Mouse (Mus musculus) spleen, postnatal 4 days (tissue): ENCODE measurements around the gene Herpud1.
A peak's percentile ranks its signal among the peaks of the same experiment; 100 is the strongest.

ENCODE experiments used
- DNase-seq, 2 experiments: peaks; one replicate each; pipeline ENCODE4 v3.0.0; 2022; ENCODE audit warnings: low spot score in 2 of 2

The Herpud1 gene

DNA sequence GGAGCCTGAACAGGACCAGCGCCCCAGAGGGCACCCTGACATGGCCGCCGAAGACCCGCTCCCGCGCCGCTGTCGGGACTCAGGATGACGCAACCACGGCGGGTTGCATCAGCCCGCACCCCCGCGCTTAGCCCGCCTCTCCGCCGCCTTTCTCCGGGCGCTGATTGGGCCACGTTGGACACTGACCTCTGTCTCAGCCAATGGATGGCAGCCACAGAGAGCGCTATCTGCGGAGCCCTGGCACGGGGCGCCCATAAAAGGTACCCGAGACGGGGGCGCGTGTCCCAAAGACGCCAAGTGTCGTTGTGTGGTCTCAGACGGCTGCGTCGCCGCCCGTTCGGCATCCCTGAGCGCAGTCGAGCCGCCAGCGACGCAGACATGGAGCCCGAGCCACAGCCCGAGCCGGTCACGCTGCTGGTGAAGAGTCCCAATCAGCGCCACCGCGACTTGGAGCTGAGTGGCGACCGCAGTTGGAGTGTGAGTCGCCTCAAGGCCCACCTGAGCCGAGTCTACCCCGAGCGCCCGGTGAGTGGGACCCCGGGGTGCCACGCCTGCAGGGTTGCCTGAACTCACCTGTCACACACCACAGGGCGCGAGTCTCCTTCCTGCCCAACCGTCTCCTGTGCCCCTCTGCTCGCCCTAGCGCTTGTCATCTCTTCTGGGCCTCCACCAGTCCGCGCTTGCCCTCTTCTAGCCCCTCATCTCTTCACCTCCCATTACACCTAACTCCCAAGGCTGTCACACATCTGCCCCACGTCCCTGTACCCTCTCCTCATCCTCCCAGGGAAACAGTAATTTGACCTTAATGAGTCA is at the start of gene Herpud1:
Gene Herpud1 (plus strand): TSS at position 225 of the 813 bp plus-strand sequence.
- peak; percentile 97 to 98 for DNase-seq

DNA sequence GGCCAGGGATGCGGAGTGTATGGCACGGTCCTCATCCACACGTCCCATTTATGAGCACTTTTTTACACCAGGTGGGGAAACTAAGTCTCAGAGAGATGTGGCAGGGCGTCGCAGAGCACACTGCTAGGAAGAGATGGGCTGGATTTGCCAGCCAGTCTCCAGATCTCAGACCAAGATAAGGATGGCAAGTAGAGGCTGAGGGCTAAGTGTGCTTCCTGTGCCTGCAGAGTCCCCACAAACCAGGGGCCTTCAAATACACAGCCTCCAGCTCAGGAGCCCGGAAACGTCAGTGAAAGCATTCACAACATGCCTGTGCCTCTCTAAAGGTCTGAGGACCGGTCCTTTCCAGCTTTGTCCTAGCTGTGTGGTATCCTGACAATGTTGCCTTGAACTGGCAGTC is 48.7 kb upstream of the Herpud1 start:
- DNase-seq = no peak

DNA sequence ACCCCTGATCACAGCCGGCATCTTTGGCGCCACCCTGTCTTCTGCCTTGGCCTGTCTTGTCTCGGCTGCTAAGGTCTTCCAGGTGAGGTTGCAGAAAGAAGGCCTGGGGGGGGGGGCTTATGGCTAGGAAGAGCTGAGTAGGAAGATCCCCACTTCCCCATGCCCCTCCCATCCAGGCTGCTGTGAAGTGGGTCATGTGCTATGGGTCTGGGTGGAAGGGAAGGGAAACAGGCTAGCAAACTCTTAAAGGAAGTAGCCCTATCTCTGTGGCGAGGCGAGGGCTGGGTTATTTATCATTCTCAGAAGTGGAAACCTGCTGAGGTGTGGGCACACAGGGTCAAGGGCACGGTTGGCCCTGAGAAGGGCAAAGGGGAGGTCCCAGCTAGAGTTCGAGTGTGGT is 45.4 kb upstream of the Herpud1 start:
- DNase-seq = no peak

DNA sequence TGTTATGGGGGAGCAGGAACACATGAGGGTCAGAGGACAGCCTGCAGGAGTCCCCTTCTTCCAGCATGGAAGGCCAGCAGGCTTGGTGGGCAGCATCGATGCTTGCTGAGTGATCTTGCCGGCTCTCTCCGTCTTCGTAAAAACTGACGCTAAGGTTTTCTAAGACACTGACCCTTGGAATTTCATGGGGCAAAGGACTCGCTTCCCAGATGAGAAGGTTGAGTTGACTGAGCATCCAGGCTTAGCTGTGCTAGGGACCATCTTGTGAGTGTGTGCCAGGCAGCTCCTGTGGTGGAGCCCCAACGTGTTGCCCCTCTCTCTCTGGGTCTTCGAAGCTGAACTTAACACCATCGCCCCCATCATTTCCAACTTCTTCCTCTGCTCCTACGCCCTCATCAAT is 43.5 kb upstream of the Herpud1 start:
- no peak for DNase-seq

DNA sequence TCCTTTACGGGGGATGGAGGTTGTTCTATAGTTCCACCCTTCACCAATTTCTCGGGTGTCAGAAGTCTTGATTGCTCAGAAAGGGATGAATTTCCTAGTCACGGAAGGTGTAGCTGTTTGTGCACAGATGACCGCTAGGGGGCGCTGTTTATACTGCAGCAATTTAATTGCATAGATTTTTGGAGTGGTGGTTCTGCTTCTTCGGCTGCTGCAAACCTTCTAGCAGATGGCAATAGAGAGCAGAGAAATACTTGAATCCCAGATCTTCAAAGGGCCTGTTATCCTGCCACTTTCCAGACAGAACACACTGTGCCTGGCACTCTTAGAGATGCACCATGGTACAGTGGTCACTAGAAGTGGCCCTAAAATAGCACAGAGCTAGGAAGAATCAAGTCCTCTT is 42.9 kb upstream of the Herpud1 start:
- peak; percentile 77 to 92 for DNase-seq

DNA sequence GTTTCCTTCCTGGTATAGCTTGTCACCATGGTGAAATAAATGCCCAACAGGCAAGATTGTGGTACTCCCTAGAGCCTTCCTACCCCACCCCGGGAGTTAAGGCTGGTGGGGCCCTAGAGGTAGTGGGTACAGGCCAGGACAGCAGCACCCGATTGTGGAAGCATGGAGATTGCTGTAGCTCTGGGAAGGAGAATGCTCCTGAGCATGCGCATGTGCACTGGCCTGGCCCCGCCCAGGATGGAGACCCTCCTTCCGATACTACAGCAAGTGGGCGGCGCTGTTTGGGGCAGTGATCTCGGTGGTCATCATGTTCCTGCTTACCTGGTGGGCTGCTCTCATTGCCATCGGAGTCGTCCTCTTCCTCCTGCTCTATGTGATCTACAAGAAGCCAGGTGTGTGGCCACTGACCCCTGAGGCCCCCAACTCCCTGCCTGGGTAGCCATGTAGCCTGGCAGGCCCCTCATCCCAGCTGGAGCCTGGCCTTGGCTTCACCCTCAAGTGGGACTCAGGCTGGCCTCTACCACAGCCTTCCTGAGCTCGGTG is 42.4 kb upstream of the Herpud1 start:
- DNase-seq = no peak

DNA sequence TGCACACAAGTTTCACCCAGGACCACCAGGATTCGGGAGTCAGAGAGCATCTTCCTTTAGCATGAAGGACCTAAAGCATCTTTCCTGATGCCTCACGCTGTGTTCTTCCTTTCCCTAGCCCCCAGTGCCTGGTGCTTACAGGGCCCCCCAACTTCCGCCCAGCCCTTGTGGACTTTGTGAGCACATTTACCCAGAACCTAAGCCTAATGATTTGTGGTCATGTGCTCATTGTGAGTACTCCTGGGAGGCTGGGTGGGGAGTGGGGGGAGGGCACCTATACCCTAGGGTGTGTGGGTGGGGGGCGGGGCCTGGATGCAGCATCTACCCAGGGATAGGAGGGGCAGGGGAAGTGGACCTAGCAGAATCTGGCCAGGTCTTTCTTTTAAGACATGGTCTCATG is 40.6 kb upstream of the Herpud1 start:
- no peak for DNase-seq

DNA sequence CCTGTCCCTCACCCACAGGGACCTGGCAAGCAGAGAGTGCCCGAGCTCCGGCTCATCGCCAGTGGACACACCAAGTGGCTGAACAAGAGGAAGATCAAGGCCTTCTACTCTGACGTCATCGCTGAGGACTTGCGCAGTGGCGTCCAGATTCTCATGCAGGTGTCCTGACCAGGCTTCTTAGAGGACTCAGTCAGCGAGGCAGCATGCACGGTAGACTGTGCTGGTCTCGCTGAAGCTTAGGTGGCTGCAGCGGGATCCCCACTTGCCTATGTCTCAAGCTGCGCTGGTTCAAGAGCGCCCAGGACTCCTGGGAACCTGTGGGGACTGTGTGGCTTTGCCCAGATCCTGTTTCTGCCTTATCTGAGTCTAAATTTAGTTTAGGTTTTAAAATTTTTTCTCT is 40.0 kb upstream of the Herpud1 start:
- DNase-seq = no peak

DNA sequence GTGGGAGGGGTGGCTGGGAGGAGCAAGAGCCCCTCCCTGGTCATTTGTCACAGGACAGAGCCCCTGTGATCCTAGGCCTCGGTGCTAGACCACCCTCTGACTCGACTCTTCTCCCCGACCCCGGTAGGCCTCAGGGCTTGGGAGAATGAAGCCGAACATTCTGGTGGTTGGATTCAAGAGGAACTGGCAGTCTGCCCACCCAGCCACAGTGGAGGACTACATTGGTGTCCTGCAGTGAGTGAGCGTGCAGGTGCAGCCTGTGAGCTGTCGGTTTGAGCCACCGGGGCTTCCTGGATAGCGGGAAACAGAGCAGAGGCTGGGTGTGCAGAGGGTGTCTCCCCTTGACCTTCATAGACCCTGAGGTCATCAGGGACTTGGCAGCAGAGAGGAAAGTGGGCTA is 37.8 kb upstream of the Herpud1 start:
- no peak for DNase-seq

DNA sequence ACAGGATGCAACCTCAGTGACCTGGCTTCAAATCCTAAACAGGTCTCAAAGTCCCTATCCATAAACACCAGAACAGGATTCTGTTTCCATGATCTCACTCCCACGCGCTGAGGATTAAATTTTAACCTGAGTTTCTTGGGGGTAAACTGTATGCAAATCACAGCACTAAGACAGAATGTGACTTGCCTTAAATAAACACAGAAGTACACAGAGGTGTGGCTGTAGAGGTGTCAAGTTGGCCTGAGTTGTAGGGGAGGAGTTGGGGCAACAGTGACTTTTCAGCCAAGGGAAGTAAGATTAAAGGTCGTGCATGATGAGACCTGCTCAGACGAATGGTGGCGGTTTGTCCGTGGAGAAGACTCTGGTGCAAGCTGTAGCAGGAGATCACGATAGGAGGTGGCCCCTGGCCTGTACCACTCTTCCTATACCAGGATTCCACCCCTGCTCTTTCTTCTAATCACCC is 32.1 kb upstream of the Herpud1 start:
- DNase-seq = no peak

DNA sequence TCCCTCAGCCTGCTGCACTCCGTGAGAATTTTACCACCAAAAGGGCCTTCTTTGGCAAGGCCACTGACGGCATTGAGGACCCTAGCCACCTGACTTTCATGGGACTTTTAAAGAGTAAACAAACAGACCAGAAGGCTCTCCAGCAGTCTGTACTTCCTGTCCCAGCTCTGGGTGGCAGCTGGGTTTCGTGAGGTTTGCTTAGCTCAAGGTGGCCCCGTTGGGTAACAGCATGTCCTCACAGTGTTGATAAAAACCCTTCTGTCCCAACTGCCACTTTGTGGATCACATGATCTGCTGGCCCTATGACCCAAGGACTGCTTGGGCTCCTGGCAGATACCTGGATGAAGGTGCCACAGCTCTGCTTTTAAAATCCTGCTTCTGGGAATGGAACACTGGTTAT is 31.7 kb upstream of the Herpud1 start:
- DNase-seq = peak; percentile 56 to 72

DNA sequence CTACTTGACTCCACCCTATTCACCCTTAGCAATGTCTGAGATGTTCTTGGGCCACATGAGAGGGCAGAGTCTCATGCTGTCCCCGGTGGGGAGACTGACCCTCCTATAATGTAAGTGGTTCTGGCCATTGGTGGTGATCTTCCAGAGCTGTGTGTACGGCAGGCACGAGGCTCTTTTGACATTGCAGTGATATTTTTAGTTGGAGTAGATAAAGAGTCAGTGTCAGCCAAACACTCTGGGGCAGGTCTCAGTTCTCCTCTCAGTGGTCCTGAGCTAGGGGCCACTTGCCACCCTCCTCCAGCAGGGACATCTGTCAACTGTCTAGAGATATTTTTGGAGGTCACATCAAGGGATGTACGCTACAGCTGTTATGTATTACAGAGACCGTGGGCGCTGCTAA is 29.0 kb upstream of the Herpud1 start:
- no peak for DNase-seq

DNA sequence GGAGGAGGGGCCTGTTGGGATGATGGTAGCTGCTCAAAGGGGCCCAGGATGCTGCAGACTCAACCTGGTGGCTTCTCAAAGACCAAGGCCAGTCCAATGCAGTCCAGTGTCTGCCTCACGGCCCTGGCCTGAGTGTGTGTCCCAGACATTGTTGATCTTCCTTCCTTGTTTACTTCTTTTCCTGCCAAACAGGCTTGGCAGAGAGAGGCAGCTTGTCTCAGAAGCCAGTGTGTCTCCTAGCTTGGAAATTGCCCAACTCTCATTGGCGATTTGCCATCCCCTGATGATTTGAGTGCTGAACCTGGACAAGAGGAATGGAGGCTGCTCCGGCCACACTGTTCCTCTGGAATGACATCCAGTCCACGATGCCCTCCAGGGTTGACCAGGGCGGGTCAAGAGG is 27.7 kb upstream of the Herpud1 start:
- no peak for DNase-seq

DNA sequence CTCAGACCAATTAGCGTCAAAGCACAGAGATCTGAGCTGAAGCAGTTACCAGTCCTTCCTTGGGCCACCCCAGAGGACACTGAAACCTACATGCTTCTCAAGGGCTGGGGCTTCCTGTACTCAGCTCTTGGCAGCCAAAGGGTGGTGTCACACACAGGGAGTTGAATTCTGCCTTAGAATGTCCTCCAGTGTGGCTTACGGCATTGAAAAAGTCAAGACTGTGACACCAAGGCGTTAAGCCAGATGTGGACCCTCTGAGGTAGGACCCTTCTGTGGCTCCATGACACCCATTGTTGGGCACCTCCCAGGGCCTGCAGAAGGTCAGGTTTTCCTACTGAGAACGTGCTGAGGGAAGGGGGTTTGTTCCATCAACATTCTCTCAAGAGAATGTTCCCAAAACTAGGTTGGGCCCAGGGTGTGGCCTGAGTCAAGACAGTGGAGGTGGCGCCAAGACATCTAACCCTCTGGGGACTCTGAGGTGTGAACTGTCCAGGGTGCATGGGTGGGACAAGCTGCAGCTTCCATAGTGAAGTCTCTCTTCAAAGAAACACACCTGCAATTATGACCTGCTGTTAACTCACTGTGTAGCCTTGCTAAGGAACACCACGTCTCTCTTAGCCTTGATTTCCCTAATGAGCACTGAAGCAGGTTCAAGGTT is 24.3 kb upstream of the Herpud1 start:
- DNase-seq = no peak

DNA sequence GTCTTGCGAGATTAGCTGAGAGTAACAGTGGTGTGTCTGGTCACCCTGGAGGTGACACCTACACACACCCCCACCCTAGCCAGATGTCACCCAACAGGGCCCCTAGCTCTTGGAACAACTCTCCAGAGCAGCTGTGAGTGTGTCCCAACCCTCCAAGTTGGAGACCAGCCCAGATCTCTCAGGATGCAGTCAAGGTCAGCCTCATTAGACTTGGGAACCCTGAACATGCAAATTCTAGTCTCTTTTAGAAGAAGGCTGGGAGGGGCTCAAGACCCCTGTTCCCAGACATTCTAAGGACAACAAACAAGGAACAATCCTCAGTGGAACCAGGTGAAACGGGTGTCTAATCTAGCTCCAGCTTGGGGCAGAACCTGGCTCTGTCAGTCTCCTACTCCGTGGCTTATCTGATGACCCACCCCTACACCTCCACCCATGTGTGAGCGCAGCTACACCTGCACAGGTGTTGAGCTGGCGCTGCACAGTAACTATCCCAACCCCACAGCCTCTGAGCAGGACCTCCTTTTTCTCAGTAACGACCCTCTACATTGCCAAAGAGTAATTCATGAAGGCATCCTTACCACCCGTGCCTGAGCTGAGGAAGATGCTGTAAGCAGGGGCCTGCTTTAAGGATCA is 23.5 kb upstream of the Herpud1 start:
- DNase-seq = no peak

DNA sequence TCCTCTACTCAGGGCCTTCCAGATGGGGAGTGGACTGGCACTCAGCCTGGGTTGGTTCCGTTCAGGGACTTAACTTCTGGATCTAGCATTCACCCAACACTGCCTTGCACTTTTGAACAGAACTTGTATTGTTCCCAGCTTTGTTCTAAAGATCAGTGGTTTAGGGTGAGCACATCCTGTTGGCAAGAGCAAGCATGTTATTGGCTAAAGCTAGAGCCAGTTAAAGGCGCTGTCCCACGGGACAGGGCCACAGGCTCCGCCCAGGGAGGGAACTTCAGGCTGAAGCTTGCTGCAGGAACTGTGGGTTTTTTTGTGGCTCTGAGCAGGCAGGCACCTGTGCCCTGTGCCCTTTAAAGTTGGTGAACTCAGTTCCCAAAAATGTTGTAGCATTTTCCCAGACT is 22.9 kb upstream of the Herpud1 start:
- peak; percentile 78 to 82 for DNase-seq

DNA sequence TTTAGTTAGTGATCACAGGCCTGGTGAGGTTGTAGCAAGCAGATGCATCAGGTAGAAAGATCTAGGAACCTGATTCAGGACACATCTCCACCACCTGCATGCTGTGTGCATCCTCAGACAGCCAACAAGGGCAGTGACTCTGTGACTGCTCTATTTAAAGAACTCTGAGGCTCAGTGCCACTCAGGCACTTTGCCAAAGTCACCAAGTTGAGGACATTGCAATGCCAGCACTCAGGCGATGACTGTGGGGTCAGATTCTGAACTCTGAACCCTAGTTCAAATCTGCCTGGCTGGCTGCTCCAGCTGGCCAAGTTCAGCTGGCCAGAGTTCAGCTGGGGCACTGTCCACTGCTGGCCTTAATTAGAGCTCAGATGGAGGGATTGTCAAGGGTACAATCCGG is 22.3 kb upstream of the Herpud1 start:
- DNase-seq = no peak

DNA sequence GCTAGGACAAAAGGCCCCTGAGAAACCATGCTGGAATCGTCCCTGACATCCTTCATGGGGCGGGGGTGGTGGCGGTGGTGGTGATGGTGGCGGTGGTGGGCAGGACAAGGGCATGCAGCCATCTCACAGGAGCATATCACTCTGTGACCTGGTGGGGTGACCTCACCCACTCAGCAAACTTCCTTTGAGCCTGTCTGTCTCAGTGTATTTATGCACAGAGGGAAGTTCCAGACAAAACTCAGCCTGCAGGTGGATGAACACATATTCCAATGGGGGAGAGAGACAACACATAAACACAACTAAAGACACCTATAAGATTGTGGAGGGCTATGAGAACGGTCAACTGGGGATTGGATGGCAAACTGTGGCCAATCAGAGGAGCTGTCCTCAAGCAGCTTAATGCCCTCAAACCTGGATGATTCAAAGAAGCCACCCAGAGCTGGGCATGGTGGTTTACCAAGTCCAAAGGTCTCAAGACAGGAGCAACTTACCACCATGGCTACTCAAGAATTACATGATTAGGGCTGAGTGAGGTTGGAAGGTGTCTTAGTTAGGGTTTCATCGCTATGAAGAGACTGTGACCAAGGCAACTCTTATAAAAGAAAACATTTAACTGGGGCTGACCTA is 21.4 kb upstream of the Herpud1 start:
- no peak for DNase-seq

DNA sequence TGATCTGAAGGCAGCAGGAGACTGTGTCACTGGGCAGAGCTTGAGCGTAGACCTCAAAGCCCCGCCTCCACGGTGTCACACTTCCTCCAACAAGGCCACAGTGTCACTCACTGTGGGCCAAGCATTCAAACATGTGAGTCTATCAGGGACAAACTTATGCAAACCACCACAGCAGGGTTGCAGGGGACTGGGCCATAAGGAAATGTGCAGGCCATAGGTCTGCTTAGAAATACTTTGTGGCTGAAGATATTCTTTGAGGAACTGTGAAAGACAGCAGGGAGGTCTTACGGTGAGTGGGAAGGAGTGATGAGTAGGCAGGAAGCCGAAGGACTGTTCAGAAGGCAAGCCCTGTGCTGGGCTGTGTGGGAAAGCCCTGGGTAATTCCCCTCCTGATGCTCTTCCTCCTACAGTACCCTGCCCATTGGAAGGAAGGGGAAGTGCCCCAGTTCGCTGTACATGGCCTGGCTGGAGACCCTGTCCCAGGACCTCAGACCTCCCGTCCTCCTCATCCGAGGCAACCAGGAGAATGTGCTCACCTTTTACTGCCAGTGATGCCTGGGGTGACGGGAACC is 20.7 kb upstream of the Herpud1 start:
- DNase-seq = peak; percentile 71 to 82

DNA sequence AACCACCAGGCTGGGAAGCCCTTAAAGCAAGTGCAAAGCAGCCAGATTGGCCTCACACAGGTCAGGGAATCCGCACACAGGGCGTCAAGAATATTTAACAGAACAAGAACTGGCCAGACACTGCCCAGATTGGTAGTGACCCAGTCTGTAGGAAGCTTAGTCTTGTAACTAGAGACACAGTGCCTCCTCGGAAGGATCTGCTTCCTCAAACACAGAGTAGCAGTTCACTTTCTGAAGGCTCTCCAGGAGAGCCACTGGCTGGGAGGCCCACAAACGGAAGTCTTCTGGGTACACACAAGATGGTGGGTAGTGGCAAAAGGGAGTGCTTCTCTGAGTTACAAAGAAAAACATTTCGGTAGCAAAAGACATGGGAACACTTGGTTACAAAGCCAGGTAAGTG is 15.4 kb upstream of the Herpud1 start:
- no peak for DNase-seq

DNA sequence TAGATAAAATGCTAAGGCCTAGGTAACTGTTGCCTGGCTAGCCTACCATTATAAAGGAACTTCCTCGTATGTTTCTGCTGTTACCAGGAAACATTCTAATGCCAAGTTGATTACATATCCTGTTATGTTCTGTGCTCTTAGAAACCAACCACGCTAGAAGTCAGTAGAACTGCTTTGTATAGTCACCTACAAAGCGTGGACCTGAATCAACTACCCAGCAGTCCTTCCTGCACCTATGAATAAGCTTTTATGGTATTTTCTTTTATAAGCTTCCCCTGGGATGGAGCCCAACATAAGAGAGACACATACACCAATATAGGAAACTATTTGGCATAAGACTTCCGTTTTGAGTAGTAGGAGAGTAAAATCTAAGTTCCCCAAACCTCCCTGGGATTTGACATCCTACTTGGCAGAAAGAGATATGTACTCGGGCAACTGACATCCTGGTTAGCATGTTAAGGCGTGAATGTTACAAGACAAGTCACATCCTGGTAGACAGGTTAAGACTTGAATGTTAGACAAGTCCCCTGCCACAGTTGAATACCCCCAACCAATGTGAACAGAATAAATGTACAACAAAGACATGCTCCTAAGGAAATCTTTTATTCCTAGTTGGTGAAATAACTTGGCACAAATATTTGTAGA is 13.2 kb upstream of the Herpud1 start:
- DNase-seq = no peak
